Mouse (Mus musculus): ENCODE results near the gene Bmp6.

Bmp6 gene

DNA sequence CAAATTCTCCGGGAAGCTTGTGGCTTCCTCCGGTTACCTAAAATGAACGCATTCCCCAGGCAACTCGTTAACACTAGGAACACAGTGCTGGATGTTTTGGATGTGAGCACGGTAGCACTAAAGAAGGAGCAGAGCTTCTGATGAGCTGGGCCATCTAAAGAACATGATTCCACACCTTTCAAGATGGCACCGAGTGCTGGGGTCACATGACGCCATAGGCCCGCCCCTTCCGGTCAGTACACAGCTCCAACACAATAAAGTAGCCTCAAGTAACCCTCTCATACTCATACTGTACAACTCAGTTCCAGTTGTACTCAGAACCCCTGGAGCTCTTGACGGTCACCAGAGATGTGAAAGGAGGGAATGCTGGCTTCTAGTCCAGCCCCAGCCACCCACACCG is 171.7 kb downstream of the Bmp6 start:
- no peak for DNase-seq

GRCm38 (mm10) chr13:38520299-38520698 is 175.4 kb downstream of the Bmp6 start:
- no peak for DNase-seq

GRCm38 (mm10) chr13:38522056-38522654 is 177.2 kb downstream of the Bmp6 start:
- DNase-seq: no peak

DNA sequence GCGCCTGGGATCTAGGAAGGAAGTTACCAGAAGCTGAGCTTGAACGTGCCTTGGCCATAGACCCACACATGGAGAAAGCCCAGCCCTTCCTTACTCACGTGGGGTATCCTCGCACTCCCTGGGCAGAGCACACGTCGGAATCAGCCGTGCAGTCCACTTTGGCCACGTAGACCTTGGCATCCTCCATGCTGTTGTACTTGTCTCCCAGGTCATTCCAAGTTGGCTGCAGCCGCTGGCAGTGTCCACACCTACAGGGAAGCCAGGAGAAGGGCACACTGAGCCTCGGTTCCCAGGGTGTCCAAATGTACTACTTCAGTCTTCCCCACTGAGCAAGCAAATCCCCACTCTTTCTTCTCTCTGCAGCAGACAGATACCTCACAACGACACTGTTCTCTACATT is 178.3 kb downstream of the Bmp6 start:
- no peak for DNase-seq

DNA sequence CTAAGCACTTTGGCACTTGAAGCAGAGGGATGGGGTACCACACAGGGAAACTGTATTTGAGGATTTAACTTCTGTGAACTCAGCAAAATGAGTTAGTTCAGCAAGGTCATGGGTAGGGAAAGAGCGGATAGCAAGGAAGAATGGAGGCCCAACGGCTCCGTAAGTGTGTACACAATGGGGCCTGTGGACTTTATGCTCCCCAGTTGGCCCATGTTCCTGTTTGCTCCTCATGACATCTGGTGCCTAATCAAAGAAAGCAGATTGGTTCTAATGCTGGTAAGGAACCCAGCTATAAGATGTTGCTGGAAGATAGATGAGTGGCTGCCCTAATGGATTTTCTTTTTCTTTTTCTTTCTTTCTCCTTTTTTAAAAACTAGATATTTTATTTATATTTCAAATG is 180.4 kb downstream of the Bmp6 start:
- no peak for DNase-seq

GRCm38 (mm10) chr13:38526116-38526515 is 181.2 kb downstream of the Bmp6 start:
- peak; percentile 34 for DNase-seq

GRCm38 (mm10) chr13:38527041-38527796 is 182.3 kb downstream of the Bmp6 start:
- peak; percentile 69 for DNase-seq

GRCm38 (mm10) chr13:38527797-38528650 is 183.1 kb downstream of the Bmp6 start:
- DNase-seq: peak; percentile 84

DNA sequence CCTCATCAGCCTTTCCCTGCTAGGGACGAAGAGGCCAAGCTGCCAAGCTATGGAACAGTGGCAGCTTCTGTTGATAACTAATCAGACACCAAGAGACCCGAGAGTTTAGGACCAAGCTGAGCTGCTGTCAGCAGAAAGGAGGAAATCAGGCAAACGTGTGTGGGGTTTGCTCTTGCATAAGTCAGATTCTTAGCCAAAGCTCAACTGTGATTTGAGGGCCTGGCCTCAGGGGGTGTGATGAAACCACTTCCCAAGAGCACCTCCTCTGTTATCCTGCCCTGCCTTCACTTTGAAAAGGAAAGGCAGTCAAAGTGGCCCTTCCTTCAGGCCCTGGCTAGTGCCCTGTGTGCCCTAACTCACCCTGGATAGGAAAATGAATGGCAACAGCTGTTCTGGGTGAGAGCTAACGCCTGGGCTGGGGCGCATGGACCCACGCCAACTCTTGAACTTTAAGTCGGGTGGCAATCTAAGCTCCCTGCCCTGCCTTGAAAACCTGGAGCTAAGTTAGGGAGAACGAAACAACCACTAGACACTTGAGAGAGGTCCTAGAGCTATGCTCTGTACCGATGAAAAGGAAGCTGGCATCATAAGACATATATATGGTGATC is 183.9 kb downstream of the Bmp6 start, which contains the start of gene Txndc5:
Gene Txndc5 (minus strand): TSS at position 138 of the 608 bp plus-strand sequence.
- DNase-seq: no peak

- DNase-seq: no peak
These were observed 184.7 kb downstream of the Bmp6 start for GRCm38 (mm10) chr13:38529576-38529975.

DNA sequence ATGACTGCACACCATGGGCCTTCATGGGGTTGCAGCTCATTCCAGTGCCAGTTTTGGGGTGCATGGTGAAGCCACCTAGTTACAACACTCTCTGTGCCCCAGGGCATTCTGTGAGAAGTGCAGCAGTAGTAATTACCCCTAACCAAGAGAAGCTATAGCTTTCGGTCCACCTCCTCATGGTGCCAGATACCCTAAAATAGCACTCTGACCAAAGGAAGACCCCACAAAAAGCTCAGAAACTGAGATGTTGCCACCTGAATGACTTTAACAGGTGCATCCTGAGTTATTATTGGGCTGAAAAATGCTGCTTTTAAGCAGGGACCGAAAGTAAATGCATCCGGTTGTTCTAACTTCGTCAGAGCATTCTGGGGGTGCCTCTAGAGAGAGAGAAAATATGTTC is 186.6 kb downstream of the Bmp6 start:
- no peak for DNase-seq

DNA sequence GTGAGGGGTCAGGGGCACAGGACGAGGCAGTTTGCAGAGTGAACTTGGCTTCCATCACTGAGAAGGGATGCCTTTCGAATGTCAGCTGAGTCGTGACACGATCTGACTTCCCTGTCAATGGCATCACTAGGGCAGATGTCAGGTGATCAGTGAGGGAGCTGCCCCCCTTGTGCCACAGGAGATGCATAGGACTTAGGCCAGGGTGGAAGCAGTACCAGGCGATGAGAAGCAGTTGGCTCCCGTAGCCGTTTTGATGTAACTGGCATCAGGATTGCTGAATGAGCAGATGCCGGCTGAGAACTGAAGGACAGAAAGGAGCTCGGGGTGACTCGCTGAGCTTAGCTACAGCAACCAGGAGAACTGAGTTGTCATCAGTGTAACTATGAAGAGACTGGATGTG is 188.6 kb downstream of the Bmp6 start:
- DNase-seq: no peak

DNA sequence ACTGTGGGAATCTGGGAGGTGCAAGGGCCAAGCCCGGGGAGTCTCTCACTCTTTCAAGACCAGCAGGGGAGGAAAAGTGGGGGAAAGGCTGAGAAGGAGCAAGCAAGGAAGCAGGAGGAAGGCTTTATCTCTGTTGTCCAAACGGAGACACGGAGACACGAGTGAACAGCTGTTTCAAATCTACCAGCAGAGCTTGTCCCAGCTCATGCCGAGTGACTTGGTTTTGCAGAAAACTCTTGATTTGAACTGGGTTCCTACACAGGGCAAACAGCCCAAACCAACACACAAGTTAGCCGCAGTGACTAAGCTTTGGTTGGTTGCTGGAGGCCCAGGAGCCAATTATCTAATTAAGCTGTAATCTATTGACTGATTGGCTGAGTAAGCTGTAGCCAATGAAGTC is 189.1 kb downstream of the Bmp6 start:
- no peak for DNase-seq

DNA sequence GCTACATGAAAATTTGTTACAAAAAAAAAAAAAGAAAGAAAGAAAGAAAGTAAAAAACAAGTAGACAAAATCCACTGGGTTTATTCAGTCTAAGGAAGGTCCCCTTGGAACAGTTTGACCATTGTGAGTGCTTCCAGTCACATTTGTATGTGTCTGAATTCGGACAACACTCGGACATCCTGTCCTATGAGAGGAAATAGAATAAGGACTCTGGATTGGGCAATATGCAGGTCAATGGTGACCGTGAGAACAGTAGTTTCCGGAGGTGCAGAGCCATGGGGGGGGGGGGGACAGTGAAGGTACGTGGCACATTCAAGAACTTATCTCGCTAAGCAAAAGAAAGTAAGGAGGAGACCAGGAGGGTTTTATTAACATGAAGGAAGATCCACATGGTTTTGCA is 189.8 kb downstream of the Bmp6 start:
- DNase-seq: no peak

DNA sequence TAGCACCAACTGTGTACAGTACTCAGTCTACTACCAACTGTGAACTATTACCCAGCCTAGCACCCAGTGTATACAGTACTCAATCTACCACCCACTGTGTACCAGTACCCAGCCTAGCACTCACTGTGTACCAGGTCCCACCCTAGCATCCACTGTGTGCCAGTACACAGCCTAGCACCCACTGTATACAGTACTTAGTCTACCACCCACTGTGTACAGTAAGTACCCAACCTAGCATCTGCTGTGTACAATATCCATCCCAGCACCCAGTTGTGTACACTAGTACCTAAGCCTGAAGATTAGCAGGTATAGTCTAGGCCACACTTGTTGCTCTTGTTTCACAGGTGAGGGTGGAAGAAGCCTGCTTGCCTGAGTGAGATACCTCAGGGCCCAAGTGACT is 192.6 kb downstream of the Bmp6 start:
- no peak for DNase-seq

DNA sequence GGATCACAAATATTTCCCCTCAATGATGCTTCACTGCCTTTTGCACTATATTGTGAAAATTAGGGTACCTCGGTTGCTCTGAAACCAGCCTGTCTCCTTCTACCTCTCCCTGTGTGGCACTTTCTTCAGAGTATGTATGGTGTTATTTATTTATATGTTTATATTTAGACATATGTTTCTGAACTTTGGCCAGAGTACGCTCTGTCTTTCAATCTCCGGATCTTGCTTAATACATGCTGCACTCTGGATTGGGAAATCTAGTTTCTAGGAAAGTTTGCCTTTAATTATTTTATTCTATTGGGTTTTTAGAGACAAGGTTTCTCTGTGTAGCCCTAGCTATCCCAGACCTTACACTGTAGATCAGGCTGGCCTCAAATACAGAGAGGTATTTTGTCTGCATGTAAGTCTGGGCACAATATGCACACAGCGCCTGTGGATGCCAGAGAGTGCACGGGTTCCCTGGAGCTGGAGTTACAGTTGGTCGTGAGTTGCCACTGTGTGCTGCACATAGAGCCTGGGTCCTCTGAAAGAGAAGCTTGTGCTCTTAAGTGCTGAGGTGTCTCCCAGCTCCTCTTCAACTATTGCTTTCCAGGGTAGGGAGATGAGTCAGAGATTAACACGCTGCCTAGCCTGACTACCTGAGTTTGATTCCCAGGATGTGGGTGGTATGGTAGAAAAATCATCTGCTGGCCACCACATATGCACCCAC is 194.4 kb downstream of the Bmp6 start:
- no peak for DNase-seq

DNA sequence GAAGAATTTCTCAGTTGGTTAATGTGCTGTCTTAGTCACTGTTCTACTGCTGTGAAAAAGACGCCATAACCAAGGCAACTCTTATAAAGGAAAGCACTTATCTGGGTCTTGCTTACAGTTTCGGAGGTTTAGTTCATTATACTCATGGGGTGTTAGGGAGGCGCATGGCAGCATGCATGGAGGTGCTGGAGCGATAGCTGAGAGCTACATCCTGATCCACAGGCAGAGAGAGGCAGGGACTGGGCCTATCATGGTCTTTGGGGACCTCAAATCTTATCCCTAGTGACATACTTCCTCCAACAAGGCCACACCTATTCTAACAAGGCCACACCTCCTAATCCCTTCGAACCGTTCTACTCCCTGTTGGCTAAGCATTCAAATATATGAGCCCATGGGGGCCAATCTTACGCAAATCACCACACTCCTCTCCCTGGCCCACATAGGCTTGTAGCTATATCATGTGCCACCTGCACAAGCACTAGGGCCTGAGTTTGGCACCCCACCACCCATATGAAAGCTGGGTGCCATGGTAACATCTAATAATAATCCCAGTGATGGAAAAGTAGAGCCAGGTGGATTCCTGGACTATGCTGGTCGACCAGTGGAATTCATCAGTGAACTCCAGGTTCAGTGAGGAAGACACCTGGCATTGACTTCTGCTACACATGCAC is 198.7 kb downstream of the Bmp6 start:
- DNase-seq: no peak

GRCm38 (mm10) chr13:38544769-38545445 is 200.0 kb downstream of the Bmp6 start:
- DNase-seq: no peak

- no peak for DNase-seq
These were observed 200.6 kb downstream of the Bmp6 start for GRCm38 (mm10) chr13:38545460-38545859.

DNA sequence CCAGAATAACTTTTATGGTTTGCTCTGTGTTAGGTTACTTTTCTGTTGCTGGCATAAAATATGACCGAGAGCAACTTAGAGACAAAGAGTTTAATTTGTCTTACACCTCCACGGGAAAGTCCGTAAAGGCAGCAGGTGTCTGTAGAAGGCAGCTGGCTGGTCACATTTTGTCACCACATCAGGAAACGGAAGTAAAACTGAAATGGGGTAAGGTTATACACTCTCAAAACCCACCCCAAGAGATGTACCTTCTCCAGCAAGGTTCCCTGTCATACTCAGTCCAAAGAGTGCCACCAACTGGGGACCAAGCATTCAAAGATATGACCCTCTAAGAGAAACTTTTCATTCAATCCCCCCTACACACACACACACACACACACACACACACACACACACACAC is 201.8 kb downstream of the Bmp6 start:
- DNase-seq: no peak

- no peak for DNase-seq
These were observed 202.8 kb downstream of the Bmp6 start for GRCm38 (mm10) chr13:38547717-38548116.

All from kidney, adult 11 months (tissue).